Mouse (Mus musculus) lung, adult 10 weeks (tissue): ENCODE measurements around the gene Dalrd3. TPM values are rescaled to one million over a fixed set of nuclear protein-coding genes. Genes with fewer than 3 reads are reported as not detected.

Experiments used
- polyA plus RNA-seq: library from polyadenylated mRNA; stranded (reverse); fragments of 350-450 nt; fragmentation: Illumina TruSeq; extraction: RNeasy Lipid Tissue Mini Kit (QIAGEN cat#74804); gene quantifications from one replicate; pipeline ENCODE4 v1.2.3, GENCODE M21; 2014; ENCODE audit warnings: low read depth, low replicate concordance; ENCODE audit not compliant: insufficient read depth

Dalrd3 gene
- 52.3 TPM for polyA plus RNA-seq

GRCm38 (mm10) chr9:108569381-108570206 is at the start of gene Dalrd3:
TSS of gene Dalrd3 (plus strand) at chr9:108569886.

GRCm38 (mm10) chr9:108560227-108560841 is 9.4 kb upstream of the Dalrd3 start, which contains the start of gene Impdh2:
TSS of gene Impdh2 (plus strand) at chr9:108560286.

DNA sequence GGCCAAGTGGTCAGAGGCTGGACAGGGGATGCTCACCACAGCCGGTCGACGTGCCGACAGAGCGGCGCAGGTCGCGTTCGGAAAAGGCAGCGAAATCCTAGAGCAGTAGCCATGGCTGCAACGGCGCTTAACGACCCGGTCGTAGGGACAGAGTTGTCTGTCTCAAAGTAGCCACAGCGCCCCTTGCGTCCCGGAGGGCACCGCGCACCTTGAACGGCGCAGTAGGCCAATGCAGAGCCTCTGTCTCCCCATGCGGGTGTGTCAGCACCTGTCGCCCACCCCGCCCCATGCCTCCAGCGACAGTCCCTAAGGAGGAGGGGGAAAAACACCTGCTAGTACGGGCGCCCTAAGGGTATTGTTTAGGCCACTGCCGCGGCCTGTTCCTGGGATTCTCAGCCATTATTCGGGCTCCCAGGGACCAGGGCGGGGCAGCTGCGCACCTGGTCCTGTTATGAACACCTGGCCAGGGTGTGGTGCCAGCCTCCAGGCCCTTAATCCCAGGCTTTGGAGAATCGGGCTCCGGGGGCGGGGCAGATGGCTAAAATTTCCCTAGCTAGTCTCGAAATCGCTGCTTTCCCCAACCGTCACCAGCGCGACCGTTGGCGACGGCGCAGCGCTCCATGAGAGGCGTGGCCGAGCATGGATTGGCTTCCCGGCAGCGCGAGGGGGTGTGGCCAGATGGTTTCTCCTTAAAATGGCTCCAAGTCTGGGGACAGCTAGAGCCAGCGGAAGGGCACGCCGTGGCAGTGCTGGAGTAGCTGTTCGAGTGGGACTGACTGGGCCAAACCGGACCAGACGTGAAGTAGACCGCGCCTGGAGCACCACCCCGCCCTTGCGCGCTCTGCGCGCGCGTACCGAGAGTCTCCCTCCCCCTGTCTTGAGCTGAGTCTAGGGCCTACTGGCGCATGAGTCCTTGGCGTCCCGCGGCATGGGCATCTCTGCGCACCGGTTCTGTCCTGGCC is 2.6 kb upstream of the Dalrd3 start, which contains the start of gene Ndufaf3:
Gene Ndufaf3, minus strand, starts transcription at position 620 of the 962 bp plus-strand sequence.

DNA sequence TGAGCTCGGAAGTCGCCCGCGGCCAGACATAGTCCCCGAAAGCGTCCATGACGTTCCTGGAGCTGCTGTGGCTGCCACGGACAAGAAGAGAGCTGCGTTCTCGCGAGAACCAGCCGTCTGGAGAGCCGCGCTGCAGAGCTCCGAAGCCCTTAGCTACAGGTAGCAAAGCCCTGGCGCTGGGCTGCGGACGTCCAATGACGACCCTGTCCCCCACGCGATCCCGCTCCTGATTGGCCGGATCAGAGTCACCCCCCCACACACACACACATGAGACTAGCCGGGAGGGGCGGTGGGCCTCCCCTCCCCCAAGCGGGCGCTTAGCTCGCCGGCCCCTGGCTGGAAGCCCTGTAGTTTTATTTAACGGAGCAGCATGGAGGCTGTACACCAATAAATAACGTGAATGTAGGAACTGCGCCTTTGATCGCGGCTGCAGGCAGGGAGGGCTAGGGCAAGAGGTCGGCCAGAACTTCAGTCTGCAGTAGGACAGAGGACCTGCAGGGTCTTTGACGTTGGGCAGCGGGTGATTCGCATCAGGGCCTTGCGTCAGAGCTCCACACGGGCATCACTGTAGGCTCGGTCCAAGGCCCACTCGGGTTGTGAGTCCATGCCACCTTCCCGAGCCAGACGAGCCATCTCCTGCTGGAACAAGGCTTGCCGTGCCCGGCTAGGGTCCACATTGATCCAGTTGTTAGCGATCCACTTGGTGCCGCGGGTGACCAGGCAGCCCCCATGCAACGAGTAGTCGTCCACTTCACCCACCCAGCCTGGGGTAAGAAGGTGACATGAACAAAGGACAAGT is 9.1 kb downstream of the Dalrd3 start, which contains the start of gene Wdr6:
Gene Wdr6, minus strand, starts transcription at position 195 of the 799 bp plus-strand sequence.

DNA sequence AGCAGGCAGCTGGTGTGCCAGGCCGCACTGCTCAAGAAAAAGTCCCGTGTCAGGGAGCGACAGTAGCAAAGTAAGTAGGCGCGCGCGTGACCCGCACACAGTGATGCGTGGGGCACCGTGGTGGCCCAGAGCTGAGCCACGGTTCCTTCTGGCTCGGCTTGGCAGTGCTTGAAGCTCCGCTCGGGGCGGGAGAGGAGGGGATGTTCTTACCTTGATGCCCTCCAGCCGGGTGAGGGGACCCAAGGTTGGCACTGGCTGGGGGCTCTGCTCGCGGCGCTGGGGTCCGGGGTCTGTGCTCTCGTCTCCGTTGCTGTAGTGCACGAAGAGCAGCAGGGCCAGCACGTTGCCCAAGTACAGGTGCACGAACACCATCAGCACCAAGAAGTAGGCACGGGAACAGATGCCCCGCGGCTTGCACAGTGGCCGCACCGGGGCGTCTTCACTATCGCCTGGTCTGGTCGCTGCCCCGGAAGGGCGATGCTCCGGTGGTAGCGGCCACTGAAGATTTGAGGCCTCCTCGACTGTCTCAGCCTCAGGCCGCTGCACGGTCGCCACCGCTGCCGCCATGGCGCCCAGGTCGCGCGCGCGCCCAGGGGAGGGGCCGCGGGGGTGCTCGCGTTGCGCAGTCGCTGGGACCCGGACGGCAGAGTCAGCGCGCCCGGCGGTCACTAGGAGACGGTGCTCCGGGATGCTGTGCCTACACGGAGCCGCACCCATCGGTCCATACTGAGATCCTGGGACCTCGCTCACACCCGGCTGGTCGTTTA is 27.5 kb downstream of the Dalrd3 start, which contains the start of gene P4htm:
Gene P4htm, minus strand, starts transcription at position 670 of the 767 bp plus-strand sequence.

Other genes starting within 250 kb of the Dalrd3 start
- gene Gpx1, start 231.0 kb upstream of the Dalrd3 start, polyA plus RNA-seq: 781 TPM
- gene Usp4, start 222.0 kb upstream of the Dalrd3 start, polyA plus RNA-seq: 62.5 TPM
- 0.82 TPM for gene 1700102P08Rik, start 177.1 kb upstream of the Dalrd3 start, polyA plus RNA-seq
- not detected for gene Ccdc36, start 141.4 kb upstream of the Dalrd3 start, polyA plus RNA-seq
- not detected for gene BC048562, start 133.4 kb upstream of the Dalrd3 start, polyA plus RNA-seq
- 16.2 TPM for gene Ccdc71, start 109.4 kb upstream of the Dalrd3 start, polyA plus RNA-seq
- 27.7 TPM for gene Klhdc8b, start 108.3 kb upstream of the Dalrd3 start, polyA plus RNA-seq
- gene Lamb2, start 90.2 kb upstream of the Dalrd3 start, polyA plus RNA-seq: 37.0 TPM
- 38.6 TPM for gene Usp19, start 79.3 kb upstream of the Dalrd3 start, polyA plus RNA-seq
- 46.7 TPM for gene Qars, start 62.2 kb upstream of the Dalrd3 start, polyA plus RNA-seq
- gene Qrich1, start 53.1 kb upstream of the Dalrd3 start, polyA plus RNA-seq: 27.9 TPM
- gene Impdh2, start 9.6 kb upstream of the Dalrd3 start, polyA plus RNA-seq: 53.0 TPM
- gene Ndufaf3, start 2.5 kb upstream of the Dalrd3 start, polyA plus RNA-seq: 37.0 TPM
- gene Wdr6, start 8.9 kb downstream of the Dalrd3 start, polyA plus RNA-seq: 23.5 TPM
- gene P4htm, start 27.8 kb downstream of the Dalrd3 start, polyA plus RNA-seq: 7.7 TPM
- 14.2 TPM for gene Arih2, start 79.5 kb downstream of the Dalrd3 start, polyA plus RNA-seq
- gene Slc25a20, start 92.2 kb downstream of the Dalrd3 start, polyA plus RNA-seq: 33.7 TPM
- 19.3 TPM for gene Prkar2a, start 119.4 kb downstream of the Dalrd3 start, polyA plus RNA-seq
- 35.1 TPM for gene Ip6k2, start 213.9 kb downstream of the Dalrd3 start, polyA plus RNA-seq
- 6.5 TPM for gene Nckipsd, start 238.5 kb downstream of the Dalrd3 start, polyA plus RNA-seq